Mouse (Mus musculus) heart, embryonic 10.5 days (tissue): ENCODE measurements around the gene Kif13a. TPM values are rescaled to one million over a fixed set of nuclear protein-coding genes. Genes with fewer than 3 reads are reported as not detected.

Experiments
- DNase-seq: peaks from one replicate; pipeline ENCODE4 v3.0.0-alpha.2; 2017; ENCODE audit warnings: low spot score
- H3K27ac ChIP-seq: fragments of 300-500 bp; sonication (generic); 2 replicates; pipeline ENCODE4 v1.5.1; 2016; ENCODE audit warnings: mild to moderate bottlenecking
- H3K27me3 ChIP-seq: fragments of 300-500 bp; sonication (generic); 2 replicates; pipeline ENCODE4 v1.6.1; 2016; ENCODE audit warnings: mild to moderate bottlenecking; ENCODE audit not compliant: poor library complexity, insufficient read depth, severe bottlenecking
- H3K36me3 ChIP-seq: fragments of 300-500 bp; sonication (generic); 2 replicates; pipeline ENCODE4 v1.6.1; 2016; ENCODE audit warnings: mild to moderate bottlenecking, moderate library complexity
- H3K4me1 ChIP-seq: fragments of 300-500 bp; sonication (generic); 2 replicates; pipeline ENCODE4 v1.6.1; 2016; ENCODE audit warnings: mild to moderate bottlenecking
- H3K4me3 ChIP-seq: fragments of 300-500 bp; sonication (generic); 2 replicates; pipeline ENCODE4 v1.5.1; 2016; ENCODE audit warnings: mild to moderate bottlenecking, moderate library complexity
- H3K9me3 ChIP-seq: fragments of 300-500 bp; sonication (generic); 2 replicates; pipeline ENCODE4 v1.6.1; 2016; ENCODE audit warnings: mild to moderate bottlenecking, moderate library complexity
- WGBS: fragments of 180-500 bp; shearing (Covaris S2); methylation state at CpG from one replicate; pipeline ENCODE4 v1.1.7; 2016; 5-methylcytosine and 5-hydroxymethylcytosine counted together
- polyA plus RNA-seq: library from polyadenylated mRNA; unstranded; fragments of >200 nt; fragmentation: Nextera tagmentation; extraction: Ambion mirVana; gene quantifications from 2 replicates; pipeline ENCODE4 v1.2.1, GENCODE M21; 2016

Kif13a gene
- polyA plus RNA-seq, 1 experiment from 2014 or later, result 29.1 TPM

DNA sequence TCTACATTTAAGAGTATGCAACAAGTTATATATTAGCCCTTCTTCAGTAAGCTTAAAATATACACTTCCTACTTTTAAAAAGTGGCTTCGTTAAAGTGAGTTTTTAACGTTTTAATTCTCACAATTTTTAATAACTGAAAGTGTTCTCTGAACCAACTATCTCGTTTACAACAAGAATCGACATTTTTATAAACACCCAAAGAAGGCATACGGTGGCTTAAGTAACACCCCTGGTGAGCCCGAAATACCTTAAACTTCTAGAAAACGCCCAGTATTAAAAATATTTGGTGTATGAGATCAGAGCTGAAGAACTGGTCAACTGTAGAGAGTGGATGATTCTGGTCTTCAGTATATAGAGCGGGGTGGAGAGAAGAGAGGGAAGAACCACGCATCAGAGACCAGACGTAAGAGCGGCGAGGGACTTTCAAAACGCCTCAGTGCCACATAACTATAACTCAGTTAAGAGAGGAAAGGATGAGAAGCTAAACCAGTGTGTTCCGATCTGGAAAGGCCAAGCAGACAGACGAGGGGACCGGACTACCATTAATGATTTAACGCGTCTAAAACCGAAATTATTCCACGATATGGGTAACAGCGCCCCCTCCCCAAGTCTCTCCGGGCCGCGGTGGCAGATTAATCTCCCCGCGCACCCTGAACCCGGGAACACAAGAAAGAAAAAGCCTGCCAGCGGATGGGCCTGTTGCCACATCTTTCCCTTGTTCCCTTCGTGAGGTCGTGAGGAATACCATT lies 203.2 kb downstream of the Kif13a start:
- Histone ChIP-seq H3K9me3 (no peaks in the 10 kb centered on the region), H3K36me3 (no peaks in the 10 kb centered on the region), H3K4me1 (peaks cover 21% of the 10 kb centered on the region), H3K27ac (peak overlapping the region; percentile 98), H3K27me3 (no peaks in the 10 kb centered on the region), H3K4me3 (peak overlapping the region; percentile 96)
- WGBS, result under 1% methylated on average over 30 of the region's 30 CpGs
- no peak for DNase-seq

DNA sequence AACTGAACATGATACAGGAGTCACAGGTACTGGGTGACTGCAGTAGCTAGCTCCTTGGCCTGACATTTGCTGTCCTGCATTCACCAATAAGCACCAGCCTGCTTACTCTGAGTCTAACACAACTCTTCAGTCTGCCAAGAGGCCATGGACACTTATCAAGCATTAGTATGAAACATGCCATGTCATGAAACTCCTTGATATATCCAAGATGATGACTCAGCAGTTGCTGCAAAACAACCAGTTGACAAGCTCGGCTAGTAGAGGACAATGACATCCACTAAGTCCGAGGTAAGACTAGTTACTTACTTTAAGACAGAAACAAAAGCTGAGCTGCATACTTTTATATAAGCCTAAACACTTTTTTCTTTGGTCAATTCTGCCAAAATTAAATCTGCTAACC lies 204.4 kb downstream of the Kif13a start:
- DNase-seq, result no peak
- Histone ChIP-seq H3K27me3 (no peaks in the 10 kb centered on the region), H3K4me3 (peak overlapping the region; percentile 96), H3K4me1 (peaks cover 21% of the 10 kb centered on the region), H3K9me3 (no peaks in the 10 kb centered on the region), H3K27ac (no peak overlapping the region), H3K36me3 (no peaks in the 10 kb centered on the region)
- WGBS, result 29% methylated on average over 2 of the region's 2 CpGs

DNA sequence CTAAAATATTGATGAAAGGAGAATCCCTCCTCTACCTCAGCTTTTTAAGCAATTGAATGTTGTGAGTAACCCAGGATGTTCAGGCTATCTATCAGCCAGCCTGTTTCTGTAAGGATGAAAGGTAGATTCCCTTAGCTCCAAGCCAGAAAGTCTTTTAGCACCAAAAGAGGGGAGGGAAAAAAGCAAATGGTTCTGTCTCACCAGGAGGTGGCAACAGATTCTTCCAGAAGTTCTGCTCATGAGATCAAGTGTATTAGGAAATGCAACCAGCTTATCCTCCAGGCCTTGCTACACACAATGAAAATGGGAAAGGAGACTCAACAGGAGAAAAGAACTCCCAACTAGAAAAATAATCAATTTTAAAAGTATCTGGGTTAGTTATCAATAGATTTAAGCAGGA lies 205.3 kb downstream of the Kif13a start:
- H3K9me3 ChIP-seq, result no peaks in the 10 kb centered on the region
- DNase-seq, result no peak
- no peak overlapping the region; the same call in 1 of the 2 replicates for H3K4me3 ChIP-seq
- H3K4me1 ChIP-seq, result peaks cover 21% of the 10 kb centered on the region
- no peaks in the 10 kb centered on the region for H3K27me3 ChIP-seq
- no peak overlapping the region for H3K27ac ChIP-seq
- H3K36me3 ChIP-seq, result peaks cover 4% of the 10 kb centered on the region; the same call in 1 of the 2 replicates

DNA sequence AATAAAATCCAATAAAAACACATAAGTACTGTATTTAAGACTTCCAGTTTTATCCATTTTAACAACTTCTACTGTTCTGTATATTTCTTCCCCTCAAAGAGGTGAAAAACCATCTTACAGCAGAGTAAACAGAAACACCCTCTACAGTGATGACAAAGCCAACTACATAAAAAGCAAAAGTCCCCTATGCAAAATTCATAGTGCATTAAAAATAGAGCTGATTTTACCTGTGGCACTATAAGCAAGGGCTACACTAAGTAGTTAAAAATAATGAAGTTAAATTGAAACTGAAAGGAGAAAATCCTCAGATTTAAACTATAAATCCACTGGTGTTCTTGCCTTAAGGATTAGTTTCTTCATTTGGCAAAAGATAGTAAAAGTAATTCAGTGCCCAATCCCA lies 208.7 kb downstream of the Kif13a start:
- no peaks in the 10 kb centered on the region for H3K27me3 ChIP-seq
- peaks cover 23% of the 10 kb centered on the region for H3K4me1 ChIP-seq
- H3K4me3 ChIP-seq, result no peak overlapping the region
- peaks cover 15% of the 10 kb centered on the region for H3K36me3 ChIP-seq
- no peaks in the 10 kb centered on the region for H3K9me3 ChIP-seq
- DNase-seq, result no peak
- no peak overlapping the region for H3K27ac ChIP-seq

DNA sequence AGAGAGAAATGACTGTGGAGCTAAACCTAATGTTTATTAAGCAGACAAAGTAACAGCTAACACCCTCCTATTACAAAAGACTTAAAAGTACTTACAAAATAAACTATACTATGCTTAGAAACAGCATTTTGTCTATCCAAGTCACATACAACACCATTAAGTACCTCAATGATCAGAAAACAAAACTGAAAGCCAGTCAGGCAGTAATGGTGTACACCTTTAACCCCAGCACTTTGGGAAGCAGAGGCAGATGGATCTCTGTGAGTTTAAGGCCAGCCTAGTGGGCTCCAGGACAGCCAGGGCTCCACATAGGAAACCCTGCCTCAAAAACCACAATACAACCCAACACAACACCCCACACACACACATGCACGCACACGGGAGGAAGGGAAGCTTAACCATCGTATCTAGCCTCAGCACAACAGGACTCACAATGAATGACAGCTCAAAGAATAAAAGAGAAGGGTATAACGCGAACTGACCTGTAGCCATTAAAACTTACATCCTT lies 210.7 kb downstream of the Kif13a start:
- DNase-seq, result no peak
- WGBS, result 91% methylated on average over 5 of the region's 5 CpGs
- H3K4me3 ChIP-seq, result no peak overlapping the region

DNA sequence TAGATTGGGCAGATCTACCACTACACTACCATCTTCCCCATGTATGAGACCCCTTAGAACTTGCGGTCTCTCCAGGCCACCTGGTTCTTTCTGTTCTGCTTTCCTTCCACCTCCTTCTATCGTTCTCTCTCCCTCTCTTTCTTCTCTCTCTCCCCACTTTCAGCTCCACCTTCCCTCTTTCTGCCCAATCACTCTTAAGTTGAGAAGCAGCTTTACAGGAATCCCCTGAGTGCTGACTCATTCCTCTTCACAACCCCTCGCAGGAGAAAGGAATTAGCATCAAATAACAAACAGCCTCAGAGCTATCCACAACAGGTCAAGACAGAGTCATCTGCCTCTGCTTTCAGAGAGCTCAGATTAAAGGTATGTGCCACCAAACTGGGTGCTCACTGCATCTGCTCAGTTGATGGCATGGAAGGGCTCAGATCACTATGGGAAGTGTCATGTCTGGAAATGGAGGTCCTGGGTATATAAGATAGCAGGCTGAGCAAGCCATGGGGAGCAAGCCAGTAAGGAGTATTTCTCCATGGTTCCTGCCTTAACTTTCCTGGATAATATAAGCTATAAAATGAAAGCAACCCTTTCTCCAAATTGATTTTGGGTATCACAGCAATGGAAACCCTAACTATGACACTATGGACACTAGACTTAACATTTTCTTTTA lies 213.6 kb downstream of the Kif13a start:
- WGBS, result 57% methylated on average over 3 of the region's 3 CpGs
- H3K4me3 ChIP-seq, result no peak overlapping the region
- H3K4me1 ChIP-seq, result peaks cover 4% of the 10 kb centered on the region; the same call in 1 of the 2 replicates
- H3K27ac ChIP-seq, result no peak overlapping the region
- no peaks in the 10 kb centered on the region for H3K9me3 ChIP-seq
- DNase-seq, result no peak
- no peaks in the 10 kb centered on the region for H3K27me3 ChIP-seq
- peaks cover 57% of the 10 kb centered on the region for H3K36me3 ChIP-seq

More for the DNA sequence above, 210.7 kb downstream of the Kif13a start:
- H3K27me3 ChIP-seq, result no peaks in the 10 kb centered on the region
- H3K4me1 ChIP-seq, result peaks cover 10% of the 10 kb centered on the region; the same call in 1 of the 2 replicates
- no peak overlapping the region for H3K27ac ChIP-seq
- peaks cover 30% of the 10 kb centered on the region for H3K36me3 ChIP-seq
- H3K9me3 ChIP-seq, result no peaks in the 10 kb centered on the region

DNA sequence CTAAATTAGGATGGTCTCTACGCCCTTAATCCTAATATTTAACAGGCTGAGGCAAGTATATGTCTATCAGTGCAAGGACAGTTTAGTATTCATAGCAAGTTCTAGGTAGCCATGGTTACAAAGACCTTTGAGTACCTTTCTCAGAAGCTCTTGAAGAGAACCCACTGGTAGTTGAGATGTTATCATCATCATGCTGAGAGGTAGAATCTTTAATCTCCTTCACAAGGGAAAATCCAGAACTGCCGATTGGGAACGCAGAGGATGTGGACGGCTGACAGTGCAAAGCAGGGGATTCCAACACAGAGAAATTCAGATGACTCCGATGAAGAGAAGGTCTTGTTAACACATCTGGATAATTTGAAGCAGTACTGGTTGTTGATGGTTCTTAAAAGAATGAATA lies 216.2 kb downstream of the Kif13a start:
- no peaks in the 10 kb centered on the region for H3K27me3 ChIP-seq
- H3K4me1 ChIP-seq, result peaks cover 4% of the 10 kb centered on the region; the same call in 1 of the 2 replicates
- H3K9me3 ChIP-seq, result no peaks in the 10 kb centered on the region
- WGBS, result 89% methylated on average over 5 of the region's 5 CpGs
- no peak for DNase-seq
- H3K36me3 ChIP-seq, result peaks cover 75% of the 10 kb centered on the region
- no peak overlapping the region for H3K4me3 ChIP-seq
- H3K27ac ChIP-seq, result no peak overlapping the region

DNA sequence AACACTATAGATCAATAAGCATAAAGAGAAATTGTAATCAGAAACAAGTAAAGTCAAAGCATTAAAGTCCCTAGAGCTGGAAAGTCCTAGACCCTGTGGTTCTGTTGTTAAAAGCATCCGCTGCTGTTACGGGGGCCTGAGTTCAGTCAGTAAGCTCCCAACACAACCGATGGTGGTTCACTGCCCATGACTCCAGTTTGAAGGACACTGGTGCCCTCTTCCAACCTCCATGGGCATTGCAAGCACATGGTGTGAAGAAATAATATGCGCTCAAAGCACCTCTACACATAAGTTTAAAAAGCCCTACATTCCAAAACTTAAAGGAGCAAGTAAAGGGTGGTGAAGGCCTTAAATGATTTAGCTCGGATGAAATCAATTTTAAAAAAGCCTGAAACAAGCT lies 226.5 kb downstream of the Kif13a start:
- Histone ChIP-seq H3K4me3 (no peak overlapping the region), H3K36me3 (peaks cover 53% of the 10 kb centered on the region), H3K27me3 (no peaks in the 10 kb centered on the region), H3K9me3 (no peaks in the 10 kb centered on the region), H3K4me1 (no peaks in the 10 kb centered on the region), H3K27ac (no peak overlapping the region)
- DNase-seq, result no peak
- WGBS, result 81% methylated on average over 5 of the region's 5 CpGs

DNA sequence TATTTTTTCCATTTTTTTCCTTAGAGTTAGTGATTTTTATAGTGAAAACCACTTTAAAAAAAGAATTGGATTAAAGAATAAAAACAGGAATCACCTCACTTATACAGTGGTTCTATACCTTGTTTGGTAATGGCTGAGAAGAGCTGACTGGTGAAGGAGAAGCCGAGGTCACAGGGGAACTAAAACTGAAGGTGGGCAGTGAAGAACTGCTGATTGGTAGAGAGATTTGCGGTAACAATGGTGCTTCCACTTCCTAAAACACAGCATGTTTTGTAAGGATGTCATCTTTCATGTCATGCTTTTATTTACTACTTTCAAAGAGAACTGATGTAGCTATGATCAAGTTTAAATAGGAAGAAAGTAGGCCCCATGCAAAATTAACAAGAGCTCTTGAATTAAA lies 228.2 kb downstream of the Kif13a start:
- H3K27me3 ChIP-seq, result no peaks in the 10 kb centered on the region
- no peaks in the 10 kb centered on the region for H3K9me3 ChIP-seq
- WGBS, result 78% methylated on average over 2 of the region's 2 CpGs
- no peaks in the 10 kb centered on the region for H3K4me1 ChIP-seq
- H3K4me3 ChIP-seq, result no peak overlapping the region
- DNase-seq, result no peak
- H3K36me3 ChIP-seq, result peaks cover 56% of the 10 kb centered on the region
- no peak overlapping the region for H3K27ac ChIP-seq

DNA sequence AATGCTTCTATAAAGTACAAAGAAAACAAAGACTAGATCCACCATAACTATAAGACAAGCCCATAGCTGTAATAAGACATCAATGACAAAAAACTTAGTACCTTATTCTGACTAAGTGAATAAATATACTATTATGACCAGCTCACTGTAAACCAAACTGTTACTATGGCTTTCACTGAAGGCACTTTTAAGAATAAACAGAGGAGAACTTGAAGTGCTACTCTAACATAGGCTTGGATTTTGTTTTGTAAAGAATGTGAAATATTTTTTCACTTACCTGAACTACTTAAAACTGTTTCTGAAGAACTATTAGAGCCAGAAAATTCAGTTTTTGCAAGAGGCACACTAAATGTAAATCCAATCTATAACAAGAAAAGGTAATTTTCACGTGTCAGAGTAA lies 230.3 kb downstream of the Kif13a start:
- Histone ChIP-seq H3K36me3 (peaks cover 67% of the 10 kb centered on the region), H3K27me3 (no peaks in the 10 kb centered on the region), H3K4me1 (no peaks in the 10 kb centered on the region), H3K4me3 (no peak overlapping the region), H3K27ac (no peak overlapping the region), H3K9me3 (no peaks in the 10 kb centered on the region)
- no peak for DNase-seq
- WGBS, result 98% methylated on average over 1 of the region's 1 CpGs

Other genes with a start within 250 kb of the Kif13a start
- gene Nup153, start 201.9 kb downstream of the Kif13a start, polyA plus RNA-seq, result 20.0 and 31.0 TPM in 2 replicates
- gene Nhlrc1, start 85.0 kb upstream of the Kif13a start, polyA plus RNA-seq, result 2.9 and 4.3 TPM in 2 replicates
- 7.9 and 9.2 TPM in 2 replicates for gene Kdm1b, start 113.6 kb upstream of the Kif13a start, polyA plus RNA-seq
- 16.3 and 21.1 TPM in 2 replicates for gene Tpmt, start 114.9 kb upstream of the Kif13a start, polyA plus RNA-seq
- gene Dek, start 176.3 kb upstream of the Kif13a start, polyA plus RNA-seq, result 167 and 249 TPM in 2 replicates
- gene Rnf144b, start 192.8 kb upstream of the Kif13a start, polyA plus RNA-seq, result 0.98 and 1.6 TPM in 2 replicates